Mouse (Mus musculus) kidney, adult 2 months (tissue): ENCODE data around the gene Gdf5. TPM values are rescaled to one million over a fixed set of nuclear protein-coding genes. Genes with fewer than 3 reads are reported as not detected.
"Not testable (repeated sequence)": the region's sequence is repeated elsewhere in the genome, so short reads cannot be mapped to it uniquely, and the experiment has no call there.

Experiments used
- DNase-seq: peaks from one replicate; pipeline ENCODE4 v3.0.0; 2021
- H3K27ac ChIP-seq: fragments of 200-500 bp; 2 replicates; pipeline ENCODE4 v1.5.1; 2012; ENCODE audit warnings: low read depth, low read length, control low read depth, inconsistent platforms; ENCODE audit not compliant: insufficient read depth
- H3K27me3 ChIP-seq: fragments of 200-500 bp; replicated peaks from 2 replicates; pipeline ENCODE4 v1.6.1; 2012; ENCODE audit warnings: mild to moderate bottlenecking, moderate library complexity, low read length, inconsistent platforms; ENCODE audit not compliant: control insufficient read depth, insufficient read depth
- H3K36me3 ChIP-seq: fragments of 200-500 bp; 2 replicates; pipeline ENCODE4 v1.6.1; 2012; ENCODE audit warnings: mild to moderate bottlenecking, moderate library complexity, low read length, inconsistent platforms; ENCODE audit not compliant: control insufficient read depth, insufficient read depth
- H3K4me1 ChIP-seq: fragments of 200-500 bp; 2 replicates; pipeline ENCODE4 v1.6.1; 2011; ENCODE audit warnings: low read length; ENCODE audit not compliant: control insufficient read depth, insufficient read depth
- H3K4me3 ChIP-seq: fragments of 200-500 bp; 2 replicates; pipeline ENCODE4 v1.5.1; 2011; ENCODE audit warnings: mild to moderate bottlenecking, low read depth, low read length, control low read depth; ENCODE audit not compliant: insufficient read depth
- CTCF ChIP-seq: fragments of 200-500 bp; conservative IDR thresholded peaks from 2 replicates; pipeline ENCODE4 v1.5.1; 2011; ENCODE audit warnings: low read depth, mild to moderate bottlenecking, control low read depth, low read length, moderate library complexity, mixed read lengths; ENCODE audit not compliant: insufficient read depth, insufficient read length
- POLR2A ChIP-seq: fragments of 200-500 bp; IDR thresholded peaks from one replicate; pipeline ENCODE4 v1.6.1; 2011; ENCODE audit warnings: low read depth, low read length, control low read depth
- WGBS: fragments of 180-500 bp; shearing (Covaris S2); methylation state at CpG from one replicate; pipeline ENCODE4 v1.1.7; 2018; 5-methylcytosine and 5-hydroxymethylcytosine counted together
- polyA plus RNA-seq: library from polyadenylated mRNA; depleted of rRNA; stranded (reverse); fragments of >200 nt; gene quantifications from 2 replicates; pipeline ENCODE4 v1.2.3, GENCODE M21; 2012

Gdf5 gene
- polyA plus RNA-seq, 1 experiment: 0.41 TPM

GRCm38 (mm10) chr2:155941697-155942442, 3.3 kb downstream of the Gdf5 start:
- DNase-seq: no peak
- WGBS: 85% methylated on average over 40 of the region's 40 CpGs
- no peaks in the 10 kb centered on the region for H3K27me3 ChIP-seq
- H3K27ac ChIP-seq: no peak overlapping the region
- H3K4me1 ChIP-seq: no peaks in the 10 kb centered on the region
- no peak overlapping the region for H3K4me3 ChIP-seq
- no peak for TF ChIP-seq CTCF
- no peak for TF ChIP-seq POLR2A
- no peaks in the 10 kb centered on the region for H3K36me3 ChIP-seq

- no peak within 1 kb of the TSS for H3K27ac ChIP-seq
- H3K27me3 ChIP-seq: no peaks in the 10 kb centered on the region
- H3K4me3 ChIP-seq: no peak within 1 kb of the TSS
- H3K36me3 ChIP-seq: no peaks in the 10 kb centered on the region
- DNase-seq: no peak
- 91% methylated on average over 3 of the region's 3 CpGs for WGBS
- TF ChIP-seq POLR2A (no peak), CTCF (no peak)
- no peaks in the 10 kb centered on the region for H3K4me1 ChIP-seq
Observed at GRCm38 (mm10) chr2:155940681-155941080, 4.5 kb downstream of the Gdf5 start, which contains the start of gene Gm15557. Gene Gm15557, plus strand, starts transcription at chr2:155940728.

- DNase-seq: no peak
Observed at GRCm38 (mm10) chr2:155939897-155940529, 5.2 kb downstream of the Gdf5 start.

GRCm38 (mm10) chr2:155929531-155930442, 15.4 kb downstream of the Gdf5 start, which contains the start of gene Uqcc1:
Gene Uqcc1, minus strand, starts transcription at chr2:155930310.
- DNase-seq: peak; percentile 98
- H3K36me3 ChIP-seq: no peaks in the 10 kb centered on the region
- H3K4me3 ChIP-seq: peak within 1 kb of the TSS; percentile 89
- peaks cover 10% of the 10 kb centered on the region for H3K4me1 ChIP-seq
- no peaks in the 10 kb centered on the region for H3K27me3 ChIP-seq
- WGBS: under 1% methylated on average over 38 of the region's 38 CpGs
- TF ChIP-seq CTCF (no peak), POLR2A (peak; percentile 80)
- H3K27ac ChIP-seq: peak within 1 kb of the TSS; percentile 89

More at GRCm38 (mm10) chr2:155939897-155940529, 5.2 kb downstream of the Gdf5 start:
- Histone ChIP-seq H3K27me3 (no peaks in the 10 kb centered on the region), H3K27ac (no peak overlapping the region), H3K4me3 (no peak overlapping the region), H3K4me1 (no peaks in the 10 kb centered on the region), H3K36me3 (no peaks in the 10 kb centered on the region)
- TF ChIP-seq POLR2A (no peak), CTCF (no peak)
- WGBS: 74% methylated on average over 7 of the region's 7 CpGs

GRCm38 (mm10) chr2:155928711-155929345, 16.3 kb downstream of the Gdf5 start:
- Histone ChIP-seq H3K4me3 (peak overlapping the region; percentile 89), H3K36me3 (no peaks in the 10 kb centered on the region), H3K27me3 (no peaks in the 10 kb centered on the region), H3K27ac (peak overlapping the region; percentile 52; the same call in 1 of the 2 replicates), H3K4me1 (peaks cover 10% of the 10 kb centered on the region)
- DNase-seq: peak; percentile 62
- WGBS: 31% methylated on average over 7 of the region's 7 CpGs
- TF ChIP-seq CTCF (no peak), POLR2A (no peak)

- DNase-seq, H3K4me3 ChIP-seq, H3K27me3 ChIP-seq, H3K27ac ChIP-seq, H3K4me1 ChIP-seq, H3K36me3 ChIP-seq: not testable (repeated sequence)
- WGBS: 87% methylated on average over 6 of the region's 6 CpGs
Observed at GRCm38 (mm10) chr2:155925213-155925612, 20.0 kb downstream of the Gdf5 start.

GRCm38 (mm10) chr2:155923143-155923542, 22.0 kb downstream of the Gdf5 start:
- WGBS: 93% methylated on average over 7 of the region's 7 CpGs
- H3K27ac ChIP-seq: no peak overlapping the region
- H3K4me1 ChIP-seq: peaks cover 2% of the 10 kb centered on the region; the same call in 1 of the 2 replicates
- TF ChIP-seq CTCF: no peak
- no peak for TF ChIP-seq POLR2A
- H3K4me3 ChIP-seq: no peak overlapping the region
- no peaks in the 10 kb centered on the region for H3K36me3 ChIP-seq
- H3K27me3 ChIP-seq: no peaks in the 10 kb centered on the region
- no peak for DNase-seq
